Mouse (Mus musculus) kidney, adult 2 months (tissue): ENCODE results near the gene Olfr1347. TPM values are rescaled to one million over a fixed set of nuclear protein-coding genes. Genes with fewer than 3 reads are reported as not detected.

Source experiments
- DNase-seq: peaks from one replicate; pipeline ENCODE4 v3.0.0; 2021
- H3K27ac ChIP-seq: fragments of 200-500 bp; 2 replicates; pipeline ENCODE4 v1.5.1; 2012; ENCODE audit warnings: low read depth, low read length, control low read depth, inconsistent platforms; ENCODE audit not compliant: insufficient read depth
- H3K27me3 ChIP-seq: fragments of 200-500 bp; replicated peaks from 2 replicates; pipeline ENCODE4 v1.6.1; 2012; ENCODE audit warnings: mild to moderate bottlenecking, moderate library complexity, low read length, inconsistent platforms; ENCODE audit not compliant: control insufficient read depth, insufficient read depth
- H3K36me3 ChIP-seq: fragments of 200-500 bp; 2 replicates; pipeline ENCODE4 v1.6.1; 2012; ENCODE audit warnings: mild to moderate bottlenecking, moderate library complexity, low read length, inconsistent platforms; ENCODE audit not compliant: control insufficient read depth, insufficient read depth
- H3K4me1 ChIP-seq: fragments of 200-500 bp; 2 replicates; pipeline ENCODE4 v1.6.1; 2011; ENCODE audit warnings: low read length; ENCODE audit not compliant: control insufficient read depth, insufficient read depth
- H3K4me3 ChIP-seq: fragments of 200-500 bp; 2 replicates; pipeline ENCODE4 v1.5.1; 2011; ENCODE audit warnings: mild to moderate bottlenecking, low read depth, low read length, control low read depth; ENCODE audit not compliant: insufficient read depth
- CTCF ChIP-seq: fragments of 200-500 bp; conservative IDR thresholded peaks from 2 replicates; pipeline ENCODE4 v1.5.1; 2011; ENCODE audit warnings: low read depth, mild to moderate bottlenecking, control low read depth, low read length, moderate library complexity, mixed read lengths; ENCODE audit not compliant: insufficient read depth, insufficient read length
- POLR2A ChIP-seq: fragments of 200-500 bp; IDR thresholded peaks from one replicate; pipeline ENCODE4 v1.6.1; 2011; ENCODE audit warnings: low read depth, low read length, control low read depth
- WGBS: fragments of 180-500 bp; shearing (Covaris S2); methylation state at CpG from one replicate; pipeline ENCODE4 v1.1.7; 2018; 5-methylcytosine and 5-hydroxymethylcytosine counted together
- polyA plus RNA-seq: library from polyadenylated mRNA; depleted of rRNA; stranded (reverse); fragments of >200 nt; gene quantifications from 2 replicates; pipeline ENCODE4 v1.2.3, GENCODE M21; 2012; rRNA removed

Gene Olfr1347
- polyA plus RNA-seq, 1 experiment = not detected

DNA sequence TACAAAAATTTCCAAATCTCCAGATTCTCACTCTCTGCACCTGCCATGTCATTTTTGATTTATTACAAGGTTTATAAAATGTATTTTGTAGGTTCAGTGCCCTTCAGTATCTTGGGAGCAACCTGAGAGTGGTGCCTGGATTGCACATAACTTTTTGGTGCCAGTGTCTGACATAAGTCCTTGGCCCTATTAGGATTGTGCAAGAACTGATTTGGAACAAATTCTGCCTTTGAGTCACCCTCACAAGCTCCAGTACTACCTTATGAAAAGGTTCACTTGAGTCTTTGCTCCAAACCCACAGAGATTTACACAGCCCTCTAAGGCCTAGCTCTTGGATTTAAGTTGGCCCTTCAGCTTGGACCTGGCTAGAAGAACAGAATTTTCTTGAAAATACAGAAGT lies 32.6 kb downstream of the Olfr1347 start, which contains the start of gene Olfr1346:
Gene Olfr1346, plus strand, starts transcription at position 151 of the 400 bp plus-strand sequence.
- Histone ChIP-seq H3K27me3 (no peaks in the 10 kb centered on the region), H3K4me3 (no peak within 1 kb of the TSS), H3K4me1 (no peaks in the 10 kb centered on the region), H3K27ac (no peak within 1 kb of the TSS), H3K36me3 (no peaks in the 10 kb centered on the region)
- no peak for DNase-seq
- TF ChIP-seq CTCF (no peak), POLR2A (no peak)

- Histone ChIP-seq H3K27ac (no peak overlapping the region), H3K4me3 (no peak overlapping the region), H3K36me3 (no peaks in the 10 kb centered on the region), H3K27me3 (no peaks in the 10 kb centered on the region), H3K4me1 (no peaks in the 10 kb centered on the region)
- no peak for DNase-seq
- TF ChIP-seq CTCF = no peak
- TF ChIP-seq POLR2A = no peak
- 42% methylated on average over 3 of the region's 3 CpGs for WGBS
Observed at GRCm38 (mm10) chr7:6456399-6456798, 43.2 kb downstream of the Olfr1347 start.

GRCm38 (mm10) chr7:6455868-6456267 lies 43.7 kb downstream of the Olfr1347 start, which contains the start of gene Olfr1336:
Gene Olfr1336, plus strand, starts transcription at chr7:6456168.
- Histone ChIP-seq H3K36me3 (no peaks in the 10 kb centered on the region), H3K27me3 (no peaks in the 10 kb centered on the region), H3K27ac (no peak within 1 kb of the TSS), H3K4me3 (no peak within 1 kb of the TSS), H3K4me1 (no peaks in the 10 kb centered on the region)
- no peak for DNase-seq
- no peak for TF ChIP-seq POLR2A
- no peak for TF ChIP-seq CTCF

DNA sequence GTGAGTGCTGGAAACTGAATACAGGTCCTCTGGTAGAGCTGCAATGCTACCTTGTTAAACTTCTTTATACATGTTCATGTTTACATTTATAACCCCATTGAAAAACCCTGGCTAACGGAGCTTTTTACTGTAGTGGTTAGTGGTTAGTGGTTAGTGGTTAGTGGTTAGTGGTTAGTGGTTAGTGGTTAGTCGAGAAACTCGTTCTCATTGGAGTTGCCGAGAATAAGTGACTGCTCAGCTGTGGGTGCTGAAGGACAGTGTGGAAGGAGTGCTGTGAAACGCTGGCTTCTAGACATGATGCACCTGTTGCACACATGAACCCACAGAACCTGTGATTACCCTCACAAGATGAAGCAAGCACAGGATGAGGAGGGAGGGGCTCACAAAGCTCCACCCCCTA lies 51.8 kb downstream of the Olfr1347 start:
- no peak for DNase-seq
- Histone ChIP-seq H3K27me3 (no peaks in the 10 kb centered on the region), H3K27ac (no peak overlapping the region), H3K36me3 (no peaks in the 10 kb centered on the region), H3K4me1 (no peaks in the 10 kb centered on the region), H3K4me3 (no peak overlapping the region)
- WGBS = 74% methylated on average over 5 of the region's 5 CpGs
- TF ChIP-seq CTCF (no peak), POLR2A (no peak)

- TF ChIP-seq POLR2A (no peak), CTCF (no peak)
- Histone ChIP-seq H3K4me3 (no peak overlapping the region), H3K27me3 (no peaks in the 10 kb centered on the region), H3K4me1 (no peaks in the 10 kb centered on the region), H3K36me3 (no peaks in the 10 kb centered on the region), H3K27ac (no peak overlapping the region)
- DNase-seq = peak; percentile 3
- WGBS = 63% methylated on average over 2 of the region's 2 CpGs
Observed at GRCm38 (mm10) chr7:6441173-6441572, 58.4 kb downstream of the Olfr1347 start.

DNA sequence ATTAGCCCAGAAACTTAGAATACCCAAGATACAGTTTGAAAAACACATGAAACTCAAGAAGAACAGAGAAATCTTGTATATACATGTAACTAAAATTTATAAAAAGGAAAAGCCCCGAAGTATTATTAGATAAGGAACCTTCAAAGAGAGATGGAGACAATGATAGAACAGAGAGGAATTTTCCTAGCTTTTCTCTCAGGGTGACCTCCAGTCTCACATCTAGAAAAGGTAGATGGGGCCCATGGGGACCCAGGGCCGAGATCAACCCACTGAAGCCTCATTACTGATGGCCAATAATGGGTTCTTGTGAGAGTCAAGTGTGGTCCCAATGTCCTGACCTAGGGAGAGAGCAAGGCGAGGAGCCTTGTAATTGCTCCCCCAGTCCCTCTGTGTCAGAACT lies 61.2 kb downstream of the Olfr1347 start, which contains the start of gene Olfr1344:
Gene Olfr1344, plus strand, starts transcription at position 301 of the 400 bp plus-strand sequence.
- Histone ChIP-seq H3K36me3 (no peaks in the 10 kb centered on the region), H3K27me3 (no peaks in the 10 kb centered on the region), H3K4me3 (no peak within 1 kb of the TSS), H3K27ac (no peak within 1 kb of the TSS), H3K4me1 (no peaks in the 10 kb centered on the region)
- no peak for TF ChIP-seq CTCF
- no peak for TF ChIP-seq POLR2A
- no peak for DNase-seq
- 67% methylated on average over 3 of the region's 3 CpGs for WGBS

Other genes with a start within 250 kb of the Olfr1347 start
- not detected in 2 replicates for gene Epp13, start 247.0 kb downstream of the Olfr1347 start, polyA plus RNA-seq
- 0.75 and 0.95 TPM in 2 replicates for gene Zfp667, start 213.2 kb downstream of the Olfr1347 start, polyA plus RNA-seq
- 0.36 and 0.45 TPM in 2 replicates for gene Zfp583, start 168.5 kb downstream of the Olfr1347 start, polyA plus RNA-seq
- 0.19 and 0.28 TPM in 2 replicates for gene Gm3854, start 156.0 kb downstream of the Olfr1347 start, polyA plus RNA-seq
- gene Zfp78, start 136.5 kb downstream of the Olfr1347 start, polyA plus RNA-seq = 0.45 and 0.46 TPM in 2 replicates
- 2.0 TPM in 2 replicates for gene Zfp28, start 116.5 kb downstream of the Olfr1347 start, polyA plus RNA-seq
- 0.03 TPM in 1 of 2 replicates, not detected in the other for gene Smim17, start 101.0 kb downstream of the Olfr1347 start, polyA plus RNA-seq
- gene Gm20715, start 89.5 kb downstream of the Olfr1347 start, polyA plus RNA-seq = not detected in 2 replicates
- gene Olfr1344, start 61.1 kb downstream of the Olfr1347 start, polyA plus RNA-seq = not detected in 2 replicates
- not detected in 2 replicates for gene Olfr1336, start 43.6 kb downstream of the Olfr1347 start, polyA plus RNA-seq
- gene Olfr1346, start 32.7 kb downstream of the Olfr1347 start, polyA plus RNA-seq = not detected in 2 replicates
- not detected in 2 replicates for gene Olfr5, start 12.8 kb downstream of the Olfr1347 start, polyA plus RNA-seq
- not detected in 2 replicates for gene Olfr1348, start 9.0 kb upstream of the Olfr1347 start, polyA plus RNA-seq
- not detected in 2 replicates for gene Olfr1349, start 23.2 kb upstream of the Olfr1347 start, polyA plus RNA-seq
- gene Olfr1350, start 65.1 kb upstream of the Olfr1347 start, polyA plus RNA-seq = not detected in 2 replicates
- 0.53 and 1.2 TPM in 2 replicates for gene Zim1, start 196.7 kb upstream of the Olfr1347 start, polyA plus RNA-seq
- 5.6 and 5.7 TPM in 2 replicates for gene Peg3, start 230.7 kb upstream of the Olfr1347 start, polyA plus RNA-seq
- gene Usp29, start 230.8 kb upstream of the Olfr1347 start, polyA plus RNA-seq = 0.10 and 0.17 TPM in 2 replicates